Mouse (Mus musculus) kidney, embryonic 16.5 days (tissue): ENCODE measurements at regions not wholly inside any gene's neighbourhood (a gene's known extent, or its start where the extent isn't known, plus 50 kb on each side); places are given as distances from the start of the nearest gene placed in this dataset.
A peak's percentile ranks its signal among the peaks of the same experiment; 100 is the strongest.

ENCODE experiments used
- ATAC-seq: fragments of 200-750 bp; cut with Nextera tagmentation; 2 replicates; pipeline ENCODE4 v1.8.0; 2017; ENCODE audit warnings: moderate TSS enrichment; ENCODE audit not compliant: low FRiP score, low TSS enrichment
- H3K27ac ChIP-seq: fragments of 300-500 bp; sonication (generic); 2 replicates; pipeline ENCODE4 v1.5.1; 2014; ENCODE audit warnings: low read length
- H3K27me3 ChIP-seq: fragments of 300-500 bp; sonication (generic); 2 replicates; pipeline ENCODE4 v1.6.1; 2014; ENCODE audit warnings: low read length, control low read depth, mixed read lengths; ENCODE audit not compliant: insufficient read depth
- H3K36me3 ChIP-seq: fragments of 300-500 bp; sonication (generic); 2 replicates; pipeline ENCODE4 v1.6.1; 2014; ENCODE audit warnings: low read length, control low read depth, mixed read lengths; ENCODE audit not compliant: insufficient read depth
- H3K4me1 ChIP-seq: fragments of 300-500 bp; sonication (generic); 2 replicates; pipeline ENCODE4 v1.6.1; 2014; ENCODE audit warnings: low read length, control low read depth, mixed read lengths; ENCODE audit not compliant: insufficient read depth
- H3K4me2 ChIP-seq: fragments of 300-500 bp; sonication (generic); replicated peaks from 2 replicates; pipeline ENCODE4 v1.6.1; 2014; ENCODE audit warnings: low read depth, low read length
- H3K4me3 ChIP-seq: fragments of 300-500 bp; sonication (generic); 2 replicates; pipeline ENCODE4 v1.5.1; 2014; ENCODE audit warnings: mild to moderate bottlenecking, low read length
- H3K9ac ChIP-seq: fragments of 300-500 bp; sonication (generic); replicated peaks from 2 replicates; pipeline ENCODE4 v1.6.1; 2014; ENCODE audit warnings: low read length
- H3K9me3 ChIP-seq: fragments of 300-500 bp; sonication (generic); 2 replicates; pipeline ENCODE4 v1.6.1; 2016; ENCODE audit warnings: low read length, control low read depth
- WGBS: fragments of 180-500 bp; shearing (Covaris S2); extraction: QIAGEN DNeasy Blood & Tissue Kit; methylation state at CpG from one replicate; pipeline ENCODE4 v1.1.7; 2014; 5-methylcytosine and 5-hydroxymethylcytosine counted together

- no peak for ATAC-seq
- WGBS, result 61% methylated on average over 8 of the region's 8 CpGs
- no peak overlapping the region for H3K9ac ChIP-seq
- H3K4me2 ChIP-seq, result no peak overlapping the region
- no peaks in the 10 kb centered on the region for H3K27me3 ChIP-seq
- no peak overlapping the region for H3K4me3 ChIP-seq
- no peaks in the 10 kb centered on the region for H3K9me3 ChIP-seq
- H3K4me1 ChIP-seq, result no peaks in the 10 kb centered on the region
- H3K36me3 ChIP-seq, result no peaks in the 10 kb centered on the region
- H3K27ac ChIP-seq, result no peak overlapping the region
Measured at GRCm38 (mm10) chr8:127746456-127746855, 611.9 kb upstream of the Nrp1 start.

GRCm38 (mm10) chr8:127752871-127753270 lies 605.5 kb upstream of the Nrp1 start:
- 84% methylated on average over 5 of the region's 5 CpGs for WGBS
- Histone ChIP-seq H3K4me1 (peaks cover 6% of the 10 kb centered on the region; the same call in 1 of the 2 replicates), H3K4me2 (no peak overlapping the region), H3K9ac (no peak overlapping the region), H3K27ac (no peak overlapping the region), H3K9me3 (no peaks in the 10 kb centered on the region), H3K27me3 (no peaks in the 10 kb centered on the region), H3K36me3 (no peaks in the 10 kb centered on the region), H3K4me3 (no peak overlapping the region)
- ATAC-seq, result no peak; the same call in 1 of the 2 replicates

- WGBS, result 78% methylated on average over 5 of the region's 5 CpGs
Measured at GRCm38 (mm10) chr8:127753793-127754565, 604.4 kb upstream of the Nrp1 start.

GRCm38 (mm10) chr8:127757396-127757795 lies 601.0 kb upstream of the Nrp1 start:
- no peaks in the 10 kb centered on the region for H3K9me3 ChIP-seq
- H3K4me2 ChIP-seq, result no peak overlapping the region
- no peak overlapping the region for H3K4me3 ChIP-seq
- no peaks in the 10 kb centered on the region for H3K27me3 ChIP-seq
- peaks cover 6% of the 10 kb centered on the region; the same call in 1 of the 2 replicates for H3K4me1 ChIP-seq
- H3K36me3 ChIP-seq, result no peaks in the 10 kb centered on the region
- H3K9ac ChIP-seq, result no peak overlapping the region
- H3K27ac ChIP-seq, result peak overlapping the region; percentile 53; the same call in 1 of the 2 replicates
- no peak for ATAC-seq
- WGBS, result 65% methylated on average over 2 of the region's 2 CpGs

More at GRCm38 (mm10) chr8:127753793-127754565, 604.4 kb upstream of the Nrp1 start:
- no peak overlapping the region for H3K9ac ChIP-seq
- H3K27me3 ChIP-seq, result no peaks in the 10 kb centered on the region
- no peaks in the 10 kb centered on the region for H3K9me3 ChIP-seq
- H3K4me1 ChIP-seq, result peaks cover 6% of the 10 kb centered on the region; the same call in 1 of the 2 replicates
- no peak overlapping the region for H3K4me2 ChIP-seq
- no peak overlapping the region for H3K27ac ChIP-seq
- H3K4me3 ChIP-seq, result no peak overlapping the region
- H3K36me3 ChIP-seq, result no peaks in the 10 kb centered on the region
- peak; percentile 59; the same call in 1 of the 2 replicates for ATAC-seq

GRCm38 (mm10) chr8:127759906-127760305 lies 598.5 kb upstream of the Nrp1 start:
- no peak for ATAC-seq
- WGBS, result 67% methylated on average over 5 of the region's 5 CpGs

GRCm38 (mm10) chr8:127765199-127765598 lies 593.2 kb upstream of the Nrp1 start:
- ATAC-seq, result no peak
- Histone ChIP-seq H3K27ac (no peak overlapping the region), H3K4me1 (no peaks in the 10 kb centered on the region), H3K4me2 (no peak overlapping the region), H3K9ac (no peak overlapping the region), H3K27me3 (no peaks in the 10 kb centered on the region), H3K36me3 (no peaks in the 10 kb centered on the region), H3K9me3 (no peaks in the 10 kb centered on the region), H3K4me3 (no peak overlapping the region)
- 77% methylated on average over 5 of the region's 5 CpGs for WGBS

More at GRCm38 (mm10) chr8:127759906-127760305, 598.5 kb upstream of the Nrp1 start:
- Histone ChIP-seq H3K27ac (no peak overlapping the region), H3K4me1 (peaks cover 6% of the 10 kb centered on the region; the same call in 1 of the 2 replicates), H3K27me3 (no peaks in the 10 kb centered on the region), H3K9me3 (no peaks in the 10 kb centered on the region), H3K36me3 (no peaks in the 10 kb centered on the region), H3K4me2 (no peak overlapping the region), H3K9ac (no peak overlapping the region), H3K4me3 (no peak overlapping the region)

GRCm38 (mm10) chr8:127768311-127768710 lies 590.1 kb upstream of the Nrp1 start:
- H3K27ac ChIP-seq, result no peak overlapping the region
- WGBS, result 54% methylated on average over 3 of the region's 3 CpGs

GRCm38 (mm10) chr8:127769651-127770050 lies 588.8 kb upstream of the Nrp1 start:
- Histone ChIP-seq H3K27me3 (no peaks in the 10 kb centered on the region), H3K9ac (no peak overlapping the region), H3K9me3 (no peaks in the 10 kb centered on the region), H3K27ac (no peak overlapping the region), H3K4me3 (no peak overlapping the region), H3K36me3 (no peaks in the 10 kb centered on the region), H3K4me2 (no peak overlapping the region), H3K4me1 (no peaks in the 10 kb centered on the region)
- ATAC-seq, result no peak
- 97% methylated on average over 1 of the region's 1 CpGs for WGBS

More at GRCm38 (mm10) chr8:127768311-127768710, 590.1 kb upstream of the Nrp1 start:
- H3K4me2 ChIP-seq, result no peak overlapping the region
- no peaks in the 10 kb centered on the region for H3K4me1 ChIP-seq
- no peak overlapping the region for H3K4me3 ChIP-seq
- H3K9ac ChIP-seq, result no peak overlapping the region
- no peaks in the 10 kb centered on the region for H3K36me3 ChIP-seq
- ATAC-seq, result no peak
- H3K9me3 ChIP-seq, result no peaks in the 10 kb centered on the region
- no peaks in the 10 kb centered on the region for H3K27me3 ChIP-seq

- 56% methylated on average over 1 of the region's 1 CpGs for WGBS
Measured at GRCm38 (mm10) chr8:127771781-127772180, 586.6 kb upstream of the Nrp1 start.

GRCm38 (mm10) chr8:127772415-127772814 lies 586.0 kb upstream of the Nrp1 start:
- 92% methylated on average over 3 of the region's 3 CpGs for WGBS
- H3K4me2 ChIP-seq, result no peak overlapping the region
- no peaks in the 10 kb centered on the region for H3K9me3 ChIP-seq
- H3K4me3 ChIP-seq, result no peak overlapping the region
- no peak overlapping the region for H3K27ac ChIP-seq
- H3K36me3 ChIP-seq, result no peaks in the 10 kb centered on the region
- no peak overlapping the region for H3K9ac ChIP-seq
- H3K27me3 ChIP-seq, result no peaks in the 10 kb centered on the region
- no peak for ATAC-seq
- H3K4me1 ChIP-seq, result no peaks in the 10 kb centered on the region

More at GRCm38 (mm10) chr8:127771781-127772180, 586.6 kb upstream of the Nrp1 start:
- Histone ChIP-seq H3K4me3 (no peak overlapping the region), H3K27me3 (no peaks in the 10 kb centered on the region), H3K9ac (no peak overlapping the region), H3K4me1 (no peaks in the 10 kb centered on the region), H3K4me2 (no peak overlapping the region), H3K9me3 (no peaks in the 10 kb centered on the region), H3K27ac (no peak overlapping the region), H3K36me3 (no peaks in the 10 kb centered on the region)
- ATAC-seq, result no peak
